Mouse (Mus musculus): ENCODE data around the gene Rbbp9. TPM values are rescaled to one million over a fixed set of nuclear protein-coding genes. Genes with fewer than 3 reads are reported as not detected.
"Not testable (repeated sequence)": the region's sequence is repeated elsewhere in the genome, so short reads cannot be mapped to it uniquely, and the experiment has no call there.

The Rbbp9 gene
- polyA plus RNA-seq (2012; rRNA removed) = 4.8 and 6.3 TPM in 2 replicates

GRCm38 (mm10) chr2:144550529-144550928 lies at the start of gene Rbbp9:
Gene Rbbp9, minus strand, starts transcription at chr2:144550869.
- under 1% methylated on average over 17 of the region's 17 CpGs for WGBS
- peak; percentile 44 for DNase-seq (ENCODE audit: low read depth, low spot score)

- WGBS = 1% methylated on average over 50 of the region's 50 CpGs
These were observed 49.4 kb upstream of the Rbbp9 start, which contains the start of gene Dtd1 for GRCm38 (mm10) chr2:144599831-144600687. Gene Dtd1, plus strand, starts transcription at chr2:144599897.

GRCm38 (mm10) chr2:144598006-144598405 lies 47.3 kb upstream of the Rbbp9 start:
- 78% methylated on average over 2 of the region's 2 CpGs for WGBS
- no peak for DNase-seq (ENCODE audit: low read depth, low spot score)

More at GRCm38 (mm10) chr2:144599831-144600687, 49.4 kb upstream of the Rbbp9 start, which contains the start of gene Dtd1:
- peak; percentile 89 for DNase-seq (ENCODE audit: low read depth, low spot score)

GRCm38 (mm10) chr2:144593951-144594651 lies 43.4 kb upstream of the Rbbp9 start, which contains the start of gene Smim26:
Gene Smim26, plus strand, starts transcription at chr2:144594054.
- peak; percentile 76 for DNase-seq (ENCODE audit: low read depth, low spot score)
- WGBS = under 1% methylated on average over 31 of the region's 31 CpGs

GRCm38 (mm10) chr2:144593036-144593435 lies 42.4 kb upstream of the Rbbp9 start:
- 69% methylated on average over 8 of the region's 8 CpGs for WGBS
- DNase-seq (ENCODE audit: low read depth, low spot score) = not testable (repeated sequence)

GRCm38 (mm10) chr2:144588723-144589122 lies 38.1 kb upstream of the Rbbp9 start:
- no peak for DNase-seq (ENCODE audit: low read depth, low spot score)
- 84% methylated on average over 4 of the region's 4 CpGs for WGBS

- DNase-seq (ENCODE audit: low read depth, low spot score) = peak; percentile 96
- WGBS = under 1% methylated on average over 44 of the region's 44 CpGs
These were observed 5.3 kb upstream of the Rbbp9 start, which contains the start of gene Sec23b for GRCm38 (mm10) chr2:144555820-144556552. Gene Sec23b, plus strand, starts transcription at chr2:144556229.

GRCm38 (mm10) chr2:144555286-144555819 lies 4.7 kb upstream of the Rbbp9 start:
- under 1% methylated on average over 14 of the region's 14 CpGs for WGBS
- peak; percentile 11 for DNase-seq (ENCODE audit: low read depth, low spot score)

- DNase-seq (ENCODE audit: low read depth, low spot score) = no peak
- 91% methylated on average over 3 of the region's 3 CpGs for WGBS
These were observed 3.2 kb upstream of the Rbbp9 start for GRCm38 (mm10) chr2:144553905-144554304.

- DNase-seq (ENCODE audit: low read depth, low spot score) = no peak
- 70% methylated on average over 4 of the region's 4 CpGs for WGBS
These were observed 3.1 kb downstream of the Rbbp9 start for GRCm38 (mm10) chr2:144547559-144547958.

GRCm38 (mm10) chr2:144545481-144545880 lies 5.2 kb downstream of the Rbbp9 start:
- WGBS = 9% methylated on average over 1 of the region's 1 CpGs
- no peak for DNase-seq (ENCODE audit: low read depth, low spot score)

- DNase-seq (ENCODE audit: low read depth, low spot score) = no peak
- 75% methylated on average over 2 of the region's 2 CpGs for WGBS
These were observed 5.6 kb downstream of the Rbbp9 start for GRCm38 (mm10) chr2:144545061-144545460.

- no peak for DNase-seq (ENCODE audit: low read depth, low spot score)
- WGBS = 59% methylated on average over 6 of the region's 6 CpGs
These were observed 6.0 kb downstream of the Rbbp9 start for GRCm38 (mm10) chr2:144544630-144545029.

GRCm38 (mm10) chr2:144543670-144544069 lies 7.0 kb downstream of the Rbbp9 start:
- DNase-seq (ENCODE audit: low read depth, low spot score) = no peak
- WGBS = 88% methylated on average over 6 of the region's 6 CpGs

- DNase-seq (ENCODE audit: low read depth, low spot score) = no peak
- WGBS = 81% methylated on average over 4 of the region's 4 CpGs
These were observed 9.4 kb downstream of the Rbbp9 start for GRCm38 (mm10) chr2:144541246-144541645.

- no peak for DNase-seq (ENCODE audit: low read depth, low spot score)
- 88% methylated on average over 7 of the region's 7 CpGs for WGBS
These were observed 13.5 kb downstream of the Rbbp9 start for GRCm38 (mm10) chr2:144537123-144537522.

GRCm38 (mm10) chr2:144527821-144528174 lies 22.9 kb downstream of the Rbbp9 start:
- 1% methylated on average over 25 of the region's 25 CpGs for WGBS
- DNase-seq (ENCODE audit: low read depth, low spot score) = no peak

GRCm38 (mm10) chr2:144526981-144527820 lies 23.5 kb downstream of the Rbbp9 start, which contains the start of the genes Dzank1 and Polr3f:
Gene Dzank1, minus strand, starts transcription at chr2:144527414.
Gene Polr3f, plus strand, starts transcription at chr2:144527718.
- WGBS = under 1% methylated on average over 56 of the region's 56 CpGs
- DNase-seq (ENCODE audit: low read depth, low spot score) = peak; percentile 83
